Mouse (Mus musculus): ENCODE measurements around the gene Llgl2. TPM values are rescaled to one million over a fixed set of nuclear protein-coding genes. Genes with fewer than 3 reads are reported as not detected.

Gene Llgl2
- polyA plus RNA-seq, 1 experiment = 268 TPM

DNA sequence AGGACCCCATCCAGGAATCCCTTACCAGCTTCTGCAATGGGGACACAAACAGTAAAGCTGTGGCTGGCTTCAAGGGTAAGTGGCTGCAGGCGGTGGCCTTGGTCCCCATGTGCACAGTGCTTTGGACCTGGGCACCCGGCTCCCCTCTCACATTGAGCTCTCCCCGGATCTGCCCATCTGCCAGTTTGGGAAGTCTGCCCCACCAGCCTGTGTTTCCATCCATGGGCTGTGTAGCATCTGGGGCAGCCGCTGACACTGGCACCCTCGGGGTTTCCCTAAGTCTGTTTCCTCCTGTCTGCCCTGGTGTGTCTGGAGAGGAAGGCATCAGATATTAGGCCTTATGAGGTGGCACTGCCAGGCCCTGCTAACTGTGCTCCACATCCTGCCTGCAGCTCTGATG is 64.2 kb downstream of the Llgl2 start:
- Histone ChIP-seq H3K4me3 (ENCODE audit: low read depth, low read length) (no peak overlapping the region), H3K4me1 (ENCODE audit: control insufficient read depth, insufficient read depth, insufficient read length, low read length) (peaks cover 20% of the 10 kb centered on the region), H3K27me3 (ENCODE audit: control insufficient read depth, insufficient read depth, low read length) (no peaks in the 10 kb centered on the region), H3K36me3 (ENCODE audit: control insufficient read depth, insufficient read depth, low read length) (peaks cover 92% of the 10 kb centered on the region), H3K27ac (ENCODE audit: insufficient read depth, low read depth, low read length) (no peak overlapping the region)
- TF ChIP-seq POLR2A (IDR thresholded peaks at IDR 0.05; ENCODE audit: low read depth, low read length) (no peak), CTCF (IDR thresholded peaks at IDR 0.05; ENCODE audit: extremely low read depth, insufficient read length, insufficient replicate concordance, low read depth, low read length) (no peak)
- WGBS = 83% methylated on average over 5 of the region's 5 CpGs

DNA sequence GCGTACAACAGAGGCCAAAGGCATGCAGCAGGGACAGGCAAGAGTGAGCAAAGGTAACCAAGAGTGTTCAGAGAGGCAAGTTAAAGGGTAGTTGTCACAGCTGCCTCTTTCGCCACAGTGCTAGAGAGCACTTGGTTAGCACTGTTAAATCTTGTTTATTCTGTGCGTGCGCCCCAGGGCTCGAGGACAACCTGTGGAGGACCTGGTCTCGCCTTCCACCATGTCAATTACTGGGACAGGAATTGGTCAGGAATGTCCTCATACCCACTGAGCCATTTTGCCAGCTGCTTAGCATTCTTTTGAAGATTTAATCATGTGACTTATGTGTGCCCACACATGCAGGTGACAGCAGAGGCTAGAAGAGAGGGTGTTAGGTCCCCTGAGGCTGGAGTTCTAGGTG is 65.3 kb downstream of the Llgl2 start:
- no peak overlapping the region for H3K27ac ChIP-seq (ENCODE audit: insufficient read depth, low read depth, low read length)
- peaks cover 18% of the 10 kb centered on the region for H3K4me1 ChIP-seq (ENCODE audit: control insufficient read depth, insufficient read depth, insufficient read length, low read length)
- 88% methylated on average over 6 of the region's 6 CpGs for WGBS
- no peak for TF ChIP-seq POLR2A (IDR thresholded peaks at IDR 0.05; ENCODE audit: low read depth, low read length)
- no peak for TF ChIP-seq CTCF (IDR thresholded peaks at IDR 0.05; ENCODE audit: extremely low read depth, insufficient read length, insufficient replicate concordance, low read depth, low read length)
- peaks cover 92% of the 10 kb centered on the region for H3K36me3 ChIP-seq (ENCODE audit: control insufficient read depth, insufficient read depth, low read length)
- H3K27me3 ChIP-seq (ENCODE audit: control insufficient read depth, insufficient read depth, low read length) = no peaks in the 10 kb centered on the region
- no peak overlapping the region for H3K4me3 ChIP-seq (ENCODE audit: low read depth, low read length)

DNA sequence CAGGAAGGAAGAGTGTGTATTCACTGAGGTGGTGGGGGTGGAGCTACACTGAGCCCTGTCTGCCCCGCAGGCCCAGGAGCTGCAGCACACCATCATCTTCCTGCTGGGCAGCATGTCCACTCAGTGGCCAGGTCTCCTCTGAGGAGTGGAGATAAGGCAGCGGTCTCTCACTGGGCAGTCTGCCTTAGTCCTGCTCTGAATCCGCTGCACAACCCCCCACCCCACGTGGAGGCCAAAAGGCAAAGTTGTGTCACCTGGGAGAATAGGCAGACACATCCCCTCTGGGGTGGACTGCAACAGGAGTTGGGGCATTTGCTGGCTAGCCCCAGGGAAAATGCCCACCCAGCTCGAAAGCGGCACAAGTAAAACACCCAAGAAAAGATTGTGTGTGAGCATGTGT is 68.4 kb downstream of the Llgl2 start:
- no peaks in the 10 kb centered on the region; the same call in 1 of the 2 replicates for H3K4me1 ChIP-seq (ENCODE audit: control insufficient read depth, insufficient read depth, insufficient read length, low read length)
- no peak for TF ChIP-seq CTCF (IDR thresholded peaks at IDR 0.05; ENCODE audit: extremely low read depth, insufficient read length, insufficient replicate concordance, low read depth, low read length)
- no peak for TF ChIP-seq POLR2A (IDR thresholded peaks at IDR 0.05; ENCODE audit: low read depth, low read length)
- H3K4me3 ChIP-seq (ENCODE audit: low read depth, low read length) = no peak overlapping the region
- H3K27me3 ChIP-seq (ENCODE audit: control insufficient read depth, insufficient read depth, low read length) = no peaks in the 10 kb centered on the region
- no peak overlapping the region for H3K27ac ChIP-seq (ENCODE audit: insufficient read depth, low read depth, low read length)
- peaks cover 92% of the 10 kb centered on the region for H3K36me3 ChIP-seq (ENCODE audit: control insufficient read depth, insufficient read depth, low read length)
- 79% methylated on average over 6 of the region's 6 CpGs for WGBS

DNA sequence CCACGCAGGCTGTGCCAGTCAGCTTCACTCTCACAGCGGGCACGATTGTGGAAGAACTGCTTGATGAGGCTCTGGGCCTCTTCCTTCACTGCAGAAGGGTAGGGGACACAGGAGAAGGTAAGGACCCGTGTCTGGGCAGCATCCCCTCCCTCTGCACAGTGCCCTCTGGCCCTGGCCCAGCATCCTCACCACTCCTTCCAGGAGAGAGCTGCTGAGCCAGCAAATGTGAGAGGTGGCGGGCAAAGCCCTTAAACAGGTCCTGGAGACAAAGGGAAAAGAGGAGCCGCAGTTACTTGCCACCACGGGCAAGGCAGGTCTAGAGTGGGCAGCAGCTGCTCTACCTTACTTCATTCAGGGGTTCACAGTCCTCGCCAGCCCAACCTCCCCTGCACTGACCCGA is 69.2 kb downstream of the Llgl2 start:
- no peaks in the 10 kb centered on the region; the same call in 1 of the 2 replicates for H3K4me1 ChIP-seq (ENCODE audit: control insufficient read depth, insufficient read depth, insufficient read length, low read length)
- H3K36me3 ChIP-seq (ENCODE audit: control insufficient read depth, insufficient read depth, low read length) = peaks cover 83% of the 10 kb centered on the region
- no peak overlapping the region for H3K27ac ChIP-seq (ENCODE audit: insufficient read depth, low read depth, low read length)
- H3K27me3 ChIP-seq (ENCODE audit: control insufficient read depth, insufficient read depth, low read length) = no peaks in the 10 kb centered on the region
- WGBS = 88% methylated on average over 9 of the region's 9 CpGs
- TF ChIP-seq POLR2A (IDR thresholded peaks at IDR 0.05; ENCODE audit: low read depth, low read length) (no peak), CTCF (IDR thresholded peaks at IDR 0.05; ENCODE audit: extremely low read depth, insufficient read length, insufficient replicate concordance, low read depth, low read length) (no peak)
- no peak overlapping the region for H3K4me3 ChIP-seq (ENCODE audit: low read depth, low read length)

DNA sequence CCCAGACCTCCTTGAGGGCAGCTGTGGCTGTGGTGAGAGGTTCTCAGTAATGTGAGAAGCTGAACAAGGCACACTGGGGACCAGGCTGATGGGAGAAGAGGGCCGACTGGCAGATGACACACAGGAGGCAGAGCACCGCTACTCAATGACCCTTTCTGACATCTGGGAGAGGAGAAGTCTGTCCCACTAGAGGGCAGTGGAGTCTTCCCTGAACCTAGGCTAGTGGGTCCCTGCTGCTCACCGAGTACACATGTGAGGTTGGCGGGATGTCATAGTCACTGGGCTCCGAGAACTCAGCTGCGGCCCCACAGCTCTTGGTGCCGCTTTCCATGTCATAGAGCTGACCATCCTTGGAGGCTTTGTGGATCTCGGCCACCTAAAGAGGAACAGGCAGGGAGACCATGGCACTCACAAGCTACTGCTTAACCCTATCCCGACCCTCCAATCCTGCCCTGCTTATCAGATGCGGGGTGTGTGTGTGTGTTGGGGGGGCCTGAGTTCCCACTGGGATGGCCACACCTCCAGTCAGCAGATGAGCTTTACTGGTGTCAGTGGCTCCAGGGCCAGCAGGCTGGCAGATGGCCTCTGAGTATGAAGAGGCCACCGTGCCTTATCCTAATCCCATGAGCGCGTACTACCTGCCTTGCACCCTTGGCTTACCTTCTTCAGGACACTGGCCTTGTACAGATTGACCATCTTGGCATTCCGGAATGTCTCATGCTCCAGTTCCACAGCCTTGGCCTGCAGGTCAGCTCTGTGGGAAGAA is 71.1 kb downstream of the Llgl2 start:
- H3K36me3 ChIP-seq (ENCODE audit: control insufficient read depth, insufficient read depth, low read length) = peaks cover 68% of the 10 kb centered on the region
- H3K27ac ChIP-seq (ENCODE audit: insufficient read depth, low read depth, low read length) = no peak overlapping the region
- WGBS = 75% methylated on average over 14 of the region's 14 CpGs
- TF ChIP-seq POLR2A (IDR thresholded peaks at IDR 0.05; ENCODE audit: low read depth, low read length) = no peak
- peak; percentile 36; the same call in 1 of the 2 replicates for TF ChIP-seq CTCF (IDR thresholded peaks at IDR 0.05; ENCODE audit: extremely low read depth, insufficient read length, insufficient replicate concordance, low read depth, low read length)
- H3K4me1 ChIP-seq (ENCODE audit: control insufficient read depth, insufficient read depth, insufficient read length, low read length) = peaks cover 4% of the 10 kb centered on the region
- H3K4me3 ChIP-seq (ENCODE audit: low read depth, low read length) = no peak overlapping the region
- no peaks in the 10 kb centered on the region for H3K27me3 ChIP-seq (ENCODE audit: control insufficient read depth, insufficient read depth, low read length)

DNA sequence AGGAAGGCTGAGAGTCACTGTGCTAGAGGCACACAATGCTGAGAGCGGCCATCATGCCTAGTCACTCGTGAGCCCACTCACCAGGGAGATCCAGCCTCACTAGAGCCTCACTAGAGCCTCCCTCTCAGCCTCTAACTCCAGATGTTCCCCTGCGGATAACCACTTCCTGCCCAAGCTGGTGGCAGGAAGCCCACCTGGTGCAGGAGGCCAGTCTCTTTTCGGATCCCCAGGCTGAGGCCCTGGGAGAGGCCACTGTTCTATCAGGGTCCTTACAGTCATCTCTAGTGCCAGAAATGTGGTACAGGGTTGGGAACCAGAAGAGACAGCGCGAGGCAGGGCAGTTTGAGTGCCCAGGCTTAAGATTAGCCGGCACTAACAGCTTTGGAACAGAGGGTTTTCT is 74.6 kb downstream of the Llgl2 start:
- Histone ChIP-seq H3K27me3 (ENCODE audit: control insufficient read depth, insufficient read depth, low read length) (no peaks in the 10 kb centered on the region), H3K4me1 (ENCODE audit: control insufficient read depth, insufficient read depth, insufficient read length, low read length) (peaks cover 17% of the 10 kb centered on the region), H3K27ac (ENCODE audit: insufficient read depth, low read depth, low read length) (no peak overlapping the region), H3K4me3 (ENCODE audit: low read depth, low read length) (no peak overlapping the region), H3K36me3 (ENCODE audit: control insufficient read depth, insufficient read depth, low read length) (peaks cover 33% of the 10 kb centered on the region)
- TF ChIP-seq CTCF (IDR thresholded peaks at IDR 0.05; ENCODE audit: extremely low read depth, insufficient read length, insufficient replicate concordance, low read depth, low read length) = no peak
- TF ChIP-seq POLR2A (IDR thresholded peaks at IDR 0.05; ENCODE audit: low read depth, low read length) = no peak
- 86% methylated on average over 7 of the region's 7 CpGs for WGBS

DNA sequence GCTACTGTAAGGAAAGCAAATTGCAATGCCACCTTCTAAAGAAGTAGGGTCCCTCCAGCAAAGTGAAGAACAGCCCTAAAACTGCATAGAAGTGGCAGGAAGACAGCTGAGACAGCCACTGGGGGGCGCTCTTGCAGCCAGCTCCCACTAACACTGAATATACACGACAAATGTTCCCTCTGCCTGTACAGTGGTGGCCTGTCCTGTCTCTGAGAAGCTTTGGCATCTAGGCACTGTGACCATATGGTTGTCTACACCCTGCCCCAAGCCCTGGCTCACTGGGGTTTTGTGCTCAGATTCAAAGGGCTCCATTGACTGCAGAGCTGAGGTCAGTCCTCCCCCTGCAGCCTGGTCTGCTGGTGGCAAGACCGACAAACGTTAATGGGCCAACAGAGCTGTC is 75.0 kb downstream of the Llgl2 start:
- peak; percentile 86; the same call in 1 of the 2 replicates for TF ChIP-seq CTCF (IDR thresholded peaks at IDR 0.05; ENCODE audit: extremely low read depth, insufficient read length, insufficient replicate concordance, low read depth, low read length)
- no peak for TF ChIP-seq POLR2A (IDR thresholded peaks at IDR 0.05; ENCODE audit: low read depth, low read length)
- Histone ChIP-seq H3K36me3 (ENCODE audit: control insufficient read depth, insufficient read depth, low read length) (peaks cover 29% of the 10 kb centered on the region), H3K27ac (ENCODE audit: insufficient read depth, low read depth, low read length) (no peak overlapping the region), H3K4me3 (ENCODE audit: low read depth, low read length) (no peak overlapping the region), H3K27me3 (ENCODE audit: control insufficient read depth, insufficient read depth, low read length) (no peaks in the 10 kb centered on the region), H3K4me1 (ENCODE audit: control insufficient read depth, insufficient read depth, insufficient read length, low read length) (peaks cover 22% of the 10 kb centered on the region)
- WGBS = 38% methylated on average over 4 of the region's 4 CpGs
